In the genomic region with DNA sequence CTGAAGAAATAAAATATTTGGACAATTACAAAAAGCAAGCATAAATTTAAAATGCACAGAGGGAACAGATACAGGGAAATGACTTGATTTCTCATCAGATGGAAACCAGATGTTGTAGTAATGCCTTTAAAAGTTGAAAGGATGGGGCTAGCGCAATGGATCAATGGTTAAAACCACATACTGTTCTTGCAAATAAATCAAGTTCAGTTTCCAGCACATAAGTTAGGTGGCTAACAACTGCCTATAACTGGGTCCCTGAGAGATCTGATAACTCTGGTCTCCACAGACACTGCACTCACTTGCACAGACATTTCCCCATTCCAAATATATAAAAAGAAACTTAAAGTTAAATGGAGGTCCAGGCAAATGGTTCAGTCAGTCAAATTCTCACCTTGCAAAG, we compare ENCODE assay signal across 26 mouse cellular contexts.
A peak's percentile ranks its signal among the peaks of the same experiment; 100 is the strongest.
DNase-seq lines count a peak whose midpoint lies in the region; ATAC-seq lines count a peak whose summit lies in the region.
"Had no signal": no experiment of that assay in that cellular context is flagged by ENCODE, and none has a peak within 500 bp of the region (broad histone marks: within the 10 kb centered on the region; RNA-seq: fewer than 3 reads in every experiment).

No protein-coding gene starts in this region.

- H3K27me3 ChIP-seq in embryonic facial prominence, embryonic 11.5 days (ENCODE audit: control insufficient read depth, insufficient read depth, low read length), result no peaks in the 10 kb centered on the region
- H3K27me3 ChIP-seq in embryonic facial prominence, embryonic 10.5 days (replicated peaks; ENCODE audit: low read depth, poor library complexity, severe bottlenecking), result no peaks in the 10 kb centered on the region
- H3K27me3 ChIP-seq in embryonic facial prominence, embryonic 14.5 days (replicated peaks; ENCODE audit: control insufficient read depth, insufficient read depth, low read length), result no peaks in the 10 kb centered on the region
- no peaks in the 10 kb centered on the region for H3K27me3 ChIP-seq in hindbrain, embryonic 13.5 days
- H3K27me3 ChIP-seq: embryonic facial prominence, embryonic 15.5 days; heart, embryonic 12.5 days; heart, embryonic 15.5 days had no signal

- no peak overlapping the region for H3K27ac ChIP-seq in embryonic facial prominence, embryonic 11.5 days (replicated peaks; ENCODE audit: low read depth, low read length)
- H3K27ac ChIP-seq in embryonic facial prominence, embryonic 10.5 days (replicated peaks), result no peak overlapping the region
- H3K27ac ChIP-seq in embryonic facial prominence, embryonic 14.5 days (replicated peaks; ENCODE audit: low read depth, low read length), result no peak overlapping the region
- H3K27ac ChIP-seq in hindbrain, embryonic 13.5 days, result no peak overlapping the region
- H3K27ac ChIP-seq: embryonic facial prominence, embryonic 15.5 days; heart, embryonic 15.5 days; hindbrain, embryonic 10.5 days; hindbrain, embryonic 14.5 days; hindbrain, postnatal 0 days had no signal

- no peak for ATAC-seq in embryonic facial prominence, embryonic 11.5 days (replicated peaks; ENCODE audit: insufficient number of reproducible peaks, low FRiP score, low TSS enrichment, low read depth)
- ATAC-seq in embryonic facial prominence, embryonic 14.5 days (ENCODE audit: low read depth), result no peak
- no peak for ATAC-seq in hindbrain, embryonic 13.5 days (ENCODE audit: low FRiP score)
- ATAC-seq: activated CD4-positive, CD25-positive, alpha-beta regulatory T cell, adult 4 months; CD4-positive, CD25-positive, alpha-beta regulatory T cell, adult 4 months; forebrain, embryonic 14.5 days; forebrain, postnatal 0 days; hindbrain, postnatal 0 days; intestine, postnatal 0 days had no signal

- 58% methylated on average over 1 of the region's 1 CpGs for WGBS in embryonic facial prominence, embryonic 11.5 days
- 69% methylated on average over 1 of the region's 1 CpGs for WGBS in embryonic facial prominence, embryonic 10.5 days
- 54% methylated on average over 1 of the region's 1 CpGs for WGBS in embryonic facial prominence, embryonic 14.5 days
- 86% methylated on average over 1 of the region's 1 CpGs for WGBS in hindbrain, embryonic 13.5 days

- H3K36me3 ChIP-seq in embryonic facial prominence, embryonic 11.5 days (replicated peaks; ENCODE audit: control insufficient read depth, insufficient read depth, low read depth, low read length), result no peaks in the 10 kb centered on the region
- no peaks in the 10 kb centered on the region for H3K36me3 ChIP-seq in embryonic facial prominence, embryonic 10.5 days (replicated peaks)
- no peaks in the 10 kb centered on the region for H3K36me3 ChIP-seq in embryonic facial prominence, embryonic 14.5 days (ENCODE audit: control insufficient read depth, insufficient read depth, low read length)
- H3K36me3 ChIP-seq in hindbrain, embryonic 13.5 days, result no peaks in the 10 kb centered on the region
- H3K36me3 ChIP-seq: embryonic facial prominence, embryonic 15.5 days; heart, embryonic 12.5 days; heart, embryonic 15.5 days; hindbrain, embryonic 10.5 days had no signal

- no peak overlapping the region for H3K4me3 ChIP-seq in embryonic facial prominence, embryonic 11.5 days (ENCODE audit: low read depth, low read length)
- no peak overlapping the region for H3K4me3 ChIP-seq in embryonic facial prominence, embryonic 10.5 days
- no peak overlapping the region for H3K4me3 ChIP-seq in embryonic facial prominence, embryonic 14.5 days (ENCODE audit: low read depth, low read length)
- H3K4me3 ChIP-seq in hindbrain, embryonic 13.5 days, result no peak overlapping the region
- H3K4me3 ChIP-seq: embryonic facial prominence, embryonic 15.5 days; heart, embryonic 12.5 days; heart, embryonic 15.5 days; hindbrain, embryonic 10.5 days had no signal

- no peaks in the 10 kb centered on the region for H3K9me3 ChIP-seq in embryonic facial prominence, embryonic 11.5 days (replicated peaks; ENCODE audit: control insufficient read depth, low read length)
- H3K9me3 ChIP-seq in embryonic facial prominence, embryonic 10.5 days, result no peaks in the 10 kb centered on the region
- no peaks in the 10 kb centered on the region for H3K9me3 ChIP-seq in embryonic facial prominence, embryonic 14.5 days (ENCODE audit: control insufficient read depth, low read length)
- no peaks in the 10 kb centered on the region for H3K9me3 ChIP-seq in hindbrain, embryonic 13.5 days
- H3K9me3 ChIP-seq: embryonic facial prominence, embryonic 15.5 days; heart, embryonic 12.5 days; heart, embryonic 15.5 days; hindbrain, embryonic 10.5 days had no signal

- no peak overlapping the region for H3K4me2 ChIP-seq in embryonic facial prominence, embryonic 11.5 days (ENCODE audit: low read depth, low read length)
- no peak overlapping the region for H3K4me2 ChIP-seq in embryonic facial prominence, embryonic 14.5 days (ENCODE audit: low read depth, low read length)
- no peak overlapping the region for H3K4me2 ChIP-seq in hindbrain, embryonic 13.5 days
- H3K4me2 ChIP-seq: embryonic facial prominence, embryonic 15.5 days; heart, embryonic 12.5 days; heart, embryonic 15.5 days; hindbrain, embryonic 14.5 days had no signal

- H3K9ac ChIP-seq in embryonic facial prominence, embryonic 11.5 days (replicated peaks; ENCODE audit: low read length), result no peak overlapping the region
- H3K9ac ChIP-seq in embryonic facial prominence, embryonic 14.5 days (ENCODE audit: low read depth, low read length), result no peak overlapping the region
- H3K9ac ChIP-seq in hindbrain, embryonic 13.5 days, result no peak overlapping the region
- H3K9ac ChIP-seq: embryonic facial prominence, embryonic 15.5 days; forebrain, postnatal 0 days; heart, embryonic 12.5 days; heart, embryonic 15.5 days; hindbrain, embryonic 14.5 days had no signal

- H3K4me1 ChIP-seq in embryonic facial prominence, embryonic 11.5 days (ENCODE audit: control insufficient read depth, insufficient read depth, low read length), result no peaks in the 10 kb centered on the region
- H3K4me1 ChIP-seq in embryonic facial prominence, embryonic 10.5 days, result 0 out of 2 replicates have a peak, but pooled peaks cover 4% of the 10 kb centered on the region
- H3K4me1 ChIP-seq in embryonic facial prominence, embryonic 14.5 days (ENCODE audit: control insufficient read depth, insufficient read depth, low read length), result no peaks in the 10 kb centered on the region
- H3K4me1 ChIP-seq in hindbrain, embryonic 13.5 days (replicated peaks), result no peaks in the 10 kb centered on the region
- H3K4me1 ChIP-seq: embryonic facial prominence, embryonic 15.5 days; heart, embryonic 12.5 days; heart, embryonic 15.5 days; hindbrain, embryonic 10.5 days had no signal

- peak; percentile 15 for DNase-seq in embryonic facial prominence, embryonic 11.5 days (ENCODE audit: low spot score)
- DNase-seq in embryonic facial prominence, embryonic 10.5 days (ENCODE audit: low spot score), result no peak
- peak; percentile 20 for DNase-seq in embryonic facial prominence, embryonic 14.5 days (ENCODE audit: low spot score)
- peak; percentile 5 for DNase-seq in hindlimb bud, embryonic 11.5 days (ENCODE audit: extremely low spot score, low read depth, low spot score)
- no peak for DNase-seq in adrenal gland, postnatal 25 days
- DNase-seq: adrenal gland, adult 8-10 months; adrenal gland, postnatal 36 days; cerebellum, adult 18-20 months; cerebellum, adult 9-10 months; cerebellum, postnatal 14 days; forebrain, postnatal 0 days; gastrocnemius, postnatal 25 days; heart, adult 18-20 months; heart, postnatal 10 days; heart, postnatal 36 days had no signal

Comparison
In these comparisons a context has a peak if more than half of its experiments do, and no peak if none do; other contexts are left out.
1. DNase-seq: peak in embryonic facial prominence, embryonic 11.5 days (single experiment), embryonic facial prominence, embryonic 14.5 days (single experiment) and hindlimb bud, embryonic 11.5 days (single experiment); none in embryonic facial prominence, embryonic 10.5 days (single experiment) and adrenal gland, postnatal 25 days (single experiment).